Mouse (Mus musculus) MEL (cell line): ENCODE data around the gene Vmn1r183. TPM values are rescaled to one million over a fixed set of nuclear protein-coding genes. Genes with fewer than 3 reads are reported as not detected.

ENCODE experiments used
- DNase-seq: peaks from one replicate; pipeline ENCODE4 v3.0.0; 2011; ENCODE audit warnings: low read depth, low spot score
- H3K27ac ChIP-seq: 2 replicates; pipeline ENCODE4 v1.5.1; 2012; ENCODE audit warnings: low read depth, mild to moderate bottlenecking, control low read depth, low read length, moderate library complexity; ENCODE audit not compliant: control insufficient read depth
- H3K27me3 ChIP-seq, 2 experiments: fragments of 150-350 bp in 1 of 2; sonication (generic) in 1 of 2; 2 replicates each; pipeline ENCODE4 v1.6.1; 2012; ENCODE audit warnings: low read length in 2 of 2, mild to moderate bottlenecking in 2 of 2, improper control_type of control experiment in 1 of 2, moderate library complexity in 1 of 2; ENCODE audit not compliant: insufficient read depth in 2 of 2, control insufficient read depth in 1 of 2
- H3K36me3 ChIP-seq, 2 experiments: 2 replicates each; pipeline ENCODE4 v1.6.1; 2012 to 2014; ENCODE audit warnings: low read length in 2 of 2, improper control_type of control experiment in 1 of 2, inconsistent platforms in 1 of 2, mild to moderate bottlenecking in 1 of 2; ENCODE audit not compliant: insufficient read depth in 2 of 2, control insufficient read depth in 1 of 2
- H3K4me1 ChIP-seq, 2 experiments: fragments of 150-350 bp in 1 of 2; sonication (generic) in 1 of 2; 2 replicates each; pipeline ENCODE4 v1.6.1; 2012; ENCODE audit warnings: low read length in 2 of 2, improper control_type of control experiment in 1 of 2, mild to moderate bottlenecking in 1 of 2; ENCODE audit not compliant: insufficient read depth in 2 of 2, control insufficient read depth in 1 of 2
- H3K4me3 ChIP-seq, 2 experiments: fragments of 150-350 bp in 1 of 2; sonication (generic) in 1 of 2; 2 replicates each; pipeline ENCODE4 v1.5.1; 2012; ENCODE audit warnings: low read depth in 2 of 2, low read length in 2 of 2, mild to moderate bottlenecking in 2 of 2, moderate library complexity in 2 of 2, control low read depth in 1 of 2, improper control_type of control experiment in 1 of 2; ENCODE audit not compliant: control insufficient read depth in 1 of 2, insufficient read depth in 1 of 2
- H3K79me2 ChIP-seq: 2 replicates; pipeline ENCODE4 v1.6.1; 2012; ENCODE audit warnings: mild to moderate bottlenecking, low read length, moderate library complexity; ENCODE audit not compliant: control insufficient read depth, poor library complexity, insufficient read depth
- H3K9ac ChIP-seq: 2 replicates; pipeline ENCODE4 v1.6.1; 2012; ENCODE audit warnings: low read depth, mild to moderate bottlenecking, control low read depth, low read length, moderate library complexity; ENCODE audit not compliant: control insufficient read depth, poor library complexity, severe bottlenecking
- H3K9me3 ChIP-seq: fragments of 150-350 bp; sonication (generic); replicated peaks from 2 replicates; pipeline ENCODE4 v1.6.1; 2012; ENCODE audit warnings: mild to moderate bottlenecking, low read length, improper control_type of control experiment, moderate library complexity; ENCODE audit not compliant: insufficient read depth
- BHLHE40 ChIP-seq: IDR thresholded peaks from 2 replicates; pipeline ENCODE4 v1.6.1; 2012; ENCODE audit warnings: low read depth, mild to moderate bottlenecking, inconsistent platforms, low read length, improper control_type of control experiment, borderline replicate concordance
- GATA1 ChIP-seq: IDR thresholded peaks from 2 replicates; pipeline ENCODE4 v1.6.1; 2011; ENCODE audit warnings: low read depth, low read length, improper control_type of control experiment
- HCFC1 ChIP-seq: IDR thresholded peaks from 2 replicates; pipeline ENCODE4 v1.6.1; 2012; ENCODE audit warnings: low read depth, mild to moderate bottlenecking, inconsistent platforms, low read length, improper control_type of control experiment, moderate library complexity
- JUND ChIP-seq: IDR thresholded peaks from 2 replicates; pipeline ENCODE4 v1.6.1; 2011; ENCODE audit warnings: low read depth, mild to moderate bottlenecking, improper control_type of control experiment, low read length
- MAFK ChIP-seq: IDR thresholded peaks from 2 replicates; pipeline ENCODE4 v1.6.1; 2011; ENCODE audit warnings: low read depth, mild to moderate bottlenecking, low read length, improper control_type of control experiment, borderline replicate concordance
- MEF2A ChIP-seq: IDR thresholded peaks from 2 replicates; pipeline ENCODE4 v1.6.1; 2014; ENCODE audit warnings: low read depth, mild to moderate bottlenecking, inconsistent platforms, low read length, improper control_type of control experiment; ENCODE audit not compliant: poor library complexity, insufficient replicate concordance, severe bottlenecking; ENCODE audit errors: extremely low read depth
- MXI1 ChIP-seq: IDR thresholded peaks from 2 replicates; pipeline ENCODE4 v1.6.1; 2011; ENCODE audit warnings: mild to moderate bottlenecking, low read depth, low read length, improper control_type of control experiment
- MYC ChIP-seq: IDR thresholded peaks from 2 replicates; pipeline ENCODE4 v1.6.1; 2011; ENCODE audit warnings: low read depth, mild to moderate bottlenecking, low read length, improper control_type of control experiment, moderate library complexity
- NELFE ChIP-seq: IDR thresholded peaks from 2 replicates; pipeline ENCODE4 v1.6.1; 2011; ENCODE audit warnings: low read depth, low read length, improper control_type of control experiment
- NRF1 ChIP-seq: IDR thresholded peaks from 2 replicates; pipeline ENCODE4 v1.6.1; 2014; ENCODE audit warnings: low read depth, mild to moderate bottlenecking, inconsistent platforms, low read length, improper control_type of control experiment, moderate library complexity; ENCODE audit not compliant: poor library complexity, insufficient read depth, severe bottlenecking
- POLR2AphosphoS5 ChIP-seq: IDR thresholded peaks from 2 replicates; pipeline ENCODE4 v1.6.1; 2012; ENCODE audit warnings: low read depth, borderline replicate concordance, mild to moderate bottlenecking, inconsistent platforms, low read length, moderate library complexity, mixed read lengths
- RCOR1 ChIP-seq: IDR thresholded peaks from 2 replicates; pipeline ENCODE4 v1.6.1; 2012; ENCODE audit warnings: low read depth, mild to moderate bottlenecking, inconsistent platforms, low read length, improper control_type of control experiment
- SIN3A ChIP-seq: IDR thresholded peaks from 2 replicates; pipeline ENCODE4 v1.6.1; 2012; ENCODE audit warnings: low read length, improper control_type of control experiment, inconsistent platforms
- SMC3 ChIP-seq: IDR thresholded peaks from 2 replicates; pipeline ENCODE4 v1.6.1; 2011; ENCODE audit warnings: low read depth, low read length, improper control_type of control experiment
- ZKSCAN1 ChIP-seq: IDR thresholded peaks from 2 replicates; pipeline ENCODE4 v1.6.1; 2012; ENCODE audit warnings: low read depth, mild to moderate bottlenecking, inconsistent platforms, low read length, improper control_type of control experiment, moderate library complexity
- ZMIZ1 ChIP-seq: IDR thresholded peaks from 2 replicates; pipeline ENCODE4 v1.6.1; 2012; ENCODE audit warnings: low read depth, mild to moderate bottlenecking, inconsistent platforms, low read length, improper control_type of control experiment, moderate library complexity
- ZNF384 ChIP-seq: IDR thresholded peaks from 2 replicates; pipeline ENCODE4 v1.6.1; 2012; ENCODE audit warnings: low read depth, mild to moderate bottlenecking, inconsistent platforms, low read length, improper control_type of control experiment
- polyA plus RNA-seq, 2 experiments: library from polyadenylated mRNA; stranded (reverse) in 1 of 2; unstranded in 1 of 2; fragments of >175 nt in 1 of 2; fragments of >200 nt in 1 of 2; gene quantifications; 2 replicates each; pipeline versions ENCODE4 v1.2.1 to v1.2.4; 2012; ENCODE audit warnings: low replicate concordance in 2 of 2, low read depth in 1 of 2; ENCODE audit not compliant: insufficient read length in 2 of 2, insufficient read depth in 1 of 2, missing spikeins in 1 of 2
- total RNA-seq: library from RNA; depleted of rRNA; stranded (reverse); fragments of 300-350 nt; gene quantifications from 2 replicates; pipeline ENCODE4 v1.2.3, GENCODE M21; 2012

Vmn1r183 gene
- total and polyA plus RNA-seq, 3 experiments, result 0.03 TPM; not detected in 2

GRCm38 (mm10) chr7:24086871-24087270 lies 33.8 kb downstream of the Vmn1r183 start:
- Histone ChIP-seq H3K36me3 (peaks cover 3 to 5% of the 10 kb centered on the region in 2 experiments; a peak in 3 of 4 replicates), H3K4me3 (no peak overlapping the region), H3K27ac (no peak overlapping the region), H3K9ac (no peak overlapping the region), H3K79me2 (peaks cover 23% of the 10 kb centered on the region), H3K4me1 (peaks cover 0 to 18% of the 10 kb centered on the region in 2 experiments; a peak in 2 of 4 replicates), H3K27me3 (no peaks in the 10 kb centered on the region)
- TF ChIP-seq ZMIZ1, result no peak
- TF ChIP-seq MXI1, result no peak
- no peak for TF ChIP-seq BHLHE40
- TF ChIP-seq, all 39 proteins: peak for 0
- no peaks in the 10 kb centered on the region for H3K9me3 ChIP-seq
- DNase-seq, result no peak

- H3K9ac ChIP-seq, result no peak overlapping the region
- peaks cover 0 to 16% of the 10 kb centered on the region in 2 experiments; a peak in 2 of 4 replicates for H3K4me1 ChIP-seq
- no peaks in the 10 kb centered on the region for H3K9me3 ChIP-seq
- DNase-seq, result no peak
- H3K4me3 ChIP-seq, result no peak overlapping the region
- no peaks in the 10 kb centered on the region for H3K27me3 ChIP-seq
- no peak overlapping the region for H3K27ac ChIP-seq
- peaks cover 3 to 5% of the 10 kb centered on the region in 2 experiments; a peak in 3 of 4 replicates for H3K36me3 ChIP-seq
- TF ChIP-seq ZKSCAN1 (no peak), ZMIZ1 (no peak), ZNF384 (no peak), SIN3A (no peak), MEF2A (no peak), JUND (no peak), GATA1 (no peak), HCFC1 (no peak), NRF1 (no peak), MAFK (no peak), SMC3 (no peak), NELFE (no peak), POLR2AphosphoS5 (no peak), RCOR1 (no peak), BHLHE40 (no peak), MYC (no peak)
- TF ChIP-seq, all 39 proteins: peak for 0
- H3K79me2 ChIP-seq, result peaks cover 20% of the 10 kb centered on the region
These were observed 34.6 kb downstream of the Vmn1r183 start for GRCm38 (mm10) chr7:24087485-24088125.
